Mouse (Mus musculus) heart, embryonic 11.5 days (tissue): ENCODE data around the gene Dixdc1. TPM values are rescaled to one million over a fixed set of nuclear protein-coding genes. Genes with fewer than 3 reads are reported as not detected.
A peak's percentile ranks its signal among the peaks of the same experiment; 100 is the strongest.

ENCODE experiments used
- ATAC-seq: fragments of 200-750 bp; cut with Nextera tagmentation; replicated peaks from 2 replicates; pipeline ENCODE4 v1.8.0; 2017; ENCODE audit warnings: moderate library complexity; ENCODE audit not compliant: insufficient number of reproducible peaks, low FRiP score, low TSS enrichment
- H3K27ac ChIP-seq: fragments of 300-500 bp; sonication (generic); 2 replicates; pipeline ENCODE4 v1.5.1; 2014; ENCODE audit warnings: mild to moderate bottlenecking, low read depth, low read length
- H3K27me3 ChIP-seq: fragments of 300-500 bp; sonication (generic); 2 replicates; pipeline ENCODE4 v1.6.1; 2014; ENCODE audit warnings: mild to moderate bottlenecking, low read length, mixed read lengths; ENCODE audit not compliant: control insufficient read depth, insufficient read depth
- H3K36me3 ChIP-seq: fragments of 300-500 bp; sonication (generic); 2 replicates; pipeline ENCODE4 v1.6.1; 2014; ENCODE audit warnings: mild to moderate bottlenecking, low read length, moderate library complexity, mixed read lengths; ENCODE audit not compliant: control insufficient read depth, insufficient read depth
- H3K4me1 ChIP-seq: fragments of 300-500 bp; sonication (generic); 2 replicates; pipeline ENCODE4 v1.6.1; 2014; ENCODE audit warnings: low read length; ENCODE audit not compliant: control insufficient read depth, insufficient read depth
- H3K4me2 ChIP-seq: fragments of 300-500 bp; sonication (generic); 2 replicates; pipeline ENCODE4 v1.6.1; 2014; ENCODE audit warnings: mild to moderate bottlenecking, moderate library complexity
- H3K4me3 ChIP-seq: fragments of 300-500 bp; sonication (generic); 2 replicates; pipeline ENCODE4 v1.5.1; 2014; ENCODE audit warnings: low read depth, low read length
- H3K9ac ChIP-seq: fragments of 300-500 bp; sonication (generic); 2 replicates; pipeline ENCODE4 v1.6.1; 2014; ENCODE audit warnings: mild to moderate bottlenecking, low read depth, low read length, moderate library complexity
- H3K9me3 ChIP-seq: fragments of 300-500 bp; sonication (generic); replicated peaks from 2 replicates; pipeline ENCODE4 v1.6.1; 2016; ENCODE audit warnings: low read length; ENCODE audit not compliant: control insufficient read depth
- WGBS: fragments of 180-500 bp; shearing (Covaris S2); extraction: QIAGEN DNeasy Blood & Tissue Kit; methylation state at CpG from one replicate; pipeline ENCODE4 v1.1.7; 2014; ENCODE audit not compliant: insufficient replicate concordance; 5-methylcytosine and 5-hydroxymethylcytosine counted together
- polyA plus RNA-seq: library from polyadenylated mRNA; unstranded; fragments of >200 nt; fragmentation: Nextera tagmentation; extraction: Ambion mirVana; gene quantifications from 2 replicates; pipeline ENCODE4 v1.2.1, GENCODE M21; 2014

Dixdc1 gene
- polyA plus RNA-seq, 1 experiment from 2014 or later, result 7.3 TPM

DNA sequence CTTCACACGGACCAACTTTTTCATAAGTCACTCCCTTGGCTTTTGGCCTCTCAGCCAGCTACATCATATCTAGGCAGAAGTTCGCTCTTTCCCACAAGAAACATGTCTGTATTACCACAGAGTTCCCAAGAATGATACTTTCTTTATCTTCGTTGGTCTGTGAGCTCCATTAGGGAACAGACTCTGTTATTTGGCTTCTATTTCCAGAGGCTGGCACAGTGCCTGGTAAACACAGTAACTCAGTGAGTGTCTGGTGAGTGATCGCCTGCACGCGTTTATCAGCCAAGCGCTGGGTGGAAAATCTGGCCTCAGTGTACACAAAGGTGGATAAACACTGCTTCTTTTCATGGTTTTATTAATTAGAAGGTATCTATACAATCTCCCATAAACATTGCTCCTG, 15.9 kb downstream of the Dixdc1 start:
- WGBS, result 29% methylated on average over 7 of the region's 7 CpGs
- Histone ChIP-seq H3K9me3 (no peaks in the 10 kb centered on the region), H3K27me3 (no peaks in the 10 kb centered on the region), H3K36me3 (no peaks in the 10 kb centered on the region), H3K27ac (peak overlapping the region; percentile 62), H3K4me2 (peak overlapping the region; percentile 42), H3K9ac (0 out of 2 replicates have a peak overlapping the region, but pooled peaks have one; percentile 0), H3K4me1 (peaks cover 22% of the 10 kb centered on the region), H3K4me3 (no peak overlapping the region)
- ATAC-seq, result no peak

- Histone ChIP-seq H3K4me1 (peaks cover 21% of the 10 kb centered on the region), H3K9ac (no peak overlapping the region), H3K9me3 (no peaks in the 10 kb centered on the region), H3K36me3 (no peaks in the 10 kb centered on the region), H3K27me3 (no peaks in the 10 kb centered on the region), H3K4me2 (no peak overlapping the region), H3K27ac (no peak overlapping the region), H3K4me3 (no peak overlapping the region)
- 33% methylated on average over 8 of the region's 8 CpGs for WGBS
- ATAC-seq, result no peak
Measured at GRCm38 (mm10) chr9:50722451-50722911, 16.8 kb downstream of the Dixdc1 start.

GRCm38 (mm10) chr9:50721061-50721460, 18.3 kb downstream of the Dixdc1 start:
- Histone ChIP-seq H3K9ac (no peak overlapping the region), H3K27me3 (no peaks in the 10 kb centered on the region), H3K4me3 (no peak overlapping the region), H3K36me3 (no peaks in the 10 kb centered on the region), H3K9me3 (no peaks in the 10 kb centered on the region), H3K27ac (no peak overlapping the region), H3K4me2 (no peak overlapping the region), H3K4me1 (peaks cover 14% of the 10 kb centered on the region)
- 20% methylated on average over 12 of the region's 12 CpGs for WGBS
- no peak for ATAC-seq

GRCm38 (mm10) chr9:50718878-50719277, 20.4 kb downstream of the Dixdc1 start:
- H3K4me3 ChIP-seq, result no peak overlapping the region
- WGBS, result 73% methylated on average over 4 of the region's 4 CpGs
- ATAC-seq, result no peak

GRCm38 (mm10) chr9:50714188-50714587, 25.1 kb downstream of the Dixdc1 start:
- Histone ChIP-seq H3K36me3 (no peaks in the 10 kb centered on the region), H3K4me2 (no peak overlapping the region), H3K27ac (no peak overlapping the region), H3K4me3 (no peak overlapping the region), H3K9me3 (no peaks in the 10 kb centered on the region), H3K27me3 (no peaks in the 10 kb centered on the region), H3K9ac (no peak overlapping the region), H3K4me1 (no peaks in the 10 kb centered on the region)
- 51% methylated on average over 4 of the region's 4 CpGs for WGBS
- ATAC-seq, result no peak

More at GRCm38 (mm10) chr9:50718878-50719277, 20.4 kb downstream of the Dixdc1 start:
- Histone ChIP-seq H3K4me1 (peaks cover 10% of the 10 kb centered on the region), H3K27ac (no peak overlapping the region), H3K9ac (no peak overlapping the region), H3K4me2 (no peak overlapping the region), H3K9me3 (no peaks in the 10 kb centered on the region), H3K36me3 (no peaks in the 10 kb centered on the region), H3K27me3 (no peaks in the 10 kb centered on the region)

DNA sequence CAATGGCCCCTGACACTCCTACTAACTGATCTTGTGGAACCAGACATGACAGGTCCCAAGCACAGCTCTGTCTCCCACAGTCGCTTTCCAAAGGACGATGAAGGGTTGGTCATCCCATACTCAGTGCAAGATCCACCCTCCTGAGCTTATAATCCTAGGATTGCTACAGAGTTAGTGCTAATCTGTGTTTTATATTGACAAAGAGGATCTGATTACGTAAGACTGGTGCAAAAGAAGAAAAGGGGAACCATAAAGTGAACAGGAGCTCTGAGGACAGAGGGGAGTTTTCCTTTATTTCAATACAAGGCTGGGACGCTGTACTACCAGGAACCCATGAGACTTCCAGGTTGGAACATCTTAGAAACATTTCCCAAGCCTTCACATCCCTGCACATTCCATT, 28.0 kb downstream of the Dixdc1 start:
- H3K27ac ChIP-seq, result no peak overlapping the region
- no peaks in the 10 kb centered on the region for H3K27me3 ChIP-seq
- no peak overlapping the region for H3K4me2 ChIP-seq
- no peak overlapping the region for H3K9ac ChIP-seq
- no peaks in the 10 kb centered on the region for H3K9me3 ChIP-seq
- no peaks in the 10 kb centered on the region for H3K36me3 ChIP-seq
- no peak overlapping the region for H3K4me3 ChIP-seq
- ATAC-seq, result no peak
- H3K4me1 ChIP-seq, result no peaks in the 10 kb centered on the region
- 80% methylated on average over 4 of the region's 4 CpGs for WGBS

DNA sequence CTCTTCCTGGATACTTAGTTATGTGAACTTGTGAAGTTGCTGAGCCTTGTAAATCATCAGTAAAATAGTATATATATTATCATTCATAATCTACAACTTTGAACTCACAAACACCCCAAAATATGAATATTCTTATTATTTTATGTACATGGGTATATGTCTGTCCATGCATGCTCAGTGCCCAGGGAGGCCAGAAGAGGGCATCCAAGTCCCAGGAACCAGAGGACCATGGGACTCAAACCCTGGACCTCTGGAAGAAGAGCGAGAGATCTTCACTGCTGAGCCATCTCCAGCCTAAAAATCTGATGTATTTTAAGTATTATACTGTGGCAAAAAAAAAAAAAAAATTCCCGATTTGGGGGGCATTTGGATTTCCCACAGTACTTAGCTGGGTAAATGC, 30.2 kb downstream of the Dixdc1 start:
- 20% methylated on average over 2 of the region's 2 CpGs for WGBS
- no peak overlapping the region for H3K9ac ChIP-seq
- H3K9me3 ChIP-seq, result no peaks in the 10 kb centered on the region
- no peaks in the 10 kb centered on the region for H3K4me1 ChIP-seq
- ATAC-seq, result no peak
- no peaks in the 10 kb centered on the region for H3K27me3 ChIP-seq
- no peak overlapping the region for H3K4me2 ChIP-seq
- H3K4me3 ChIP-seq, result no peak overlapping the region
- no peaks in the 10 kb centered on the region for H3K36me3 ChIP-seq
- H3K27ac ChIP-seq, result no peak overlapping the region

GRCm38 (mm10) chr9:50704907-50705306, 34.4 kb downstream of the Dixdc1 start:
- no peaks in the 10 kb centered on the region for H3K4me1 ChIP-seq
- no peak overlapping the region for H3K9ac ChIP-seq
- H3K27me3 ChIP-seq, result peaks cover 4% of the 10 kb centered on the region; the same call in 1 of the 2 replicates
- H3K9me3 ChIP-seq, result no peaks in the 10 kb centered on the region
- 66% methylated on average over 6 of the region's 6 CpGs for WGBS
- H3K4me2 ChIP-seq, result no peak overlapping the region
- H3K27ac ChIP-seq, result no peak overlapping the region
- no peaks in the 10 kb centered on the region for H3K36me3 ChIP-seq
- no peak for ATAC-seq
- no peak overlapping the region for H3K4me3 ChIP-seq

- H3K9me3 ChIP-seq, result no peaks in the 10 kb centered on the region
- no peaks in the 10 kb centered on the region for H3K36me3 ChIP-seq
- peaks cover 6% of the 10 kb centered on the region; the same call in 1 of the 2 replicates for H3K27me3 ChIP-seq
- H3K4me3 ChIP-seq, result no peak overlapping the region
- H3K4me2 ChIP-seq, result no peak overlapping the region
- no peak overlapping the region for H3K9ac ChIP-seq
- H3K27ac ChIP-seq, result no peak overlapping the region
- H3K4me1 ChIP-seq, result peaks cover 8% of the 10 kb centered on the region
- WGBS, result 56% methylated on average over 11 of the region's 11 CpGs
- no peak for ATAC-seq
Measured at GRCm38 (mm10) chr9:50700921-50701691, 38.2 kb downstream of the Dixdc1 start.
